Mouse (Mus musculus) frontal cortex, postnatal 36 days (tissue): ENCODE data around the gene Olfr743.
"Not testable (repeated sequence)": the region's sequence is repeated elsewhere in the genome, so short reads cannot be mapped to it uniquely, and the experiment has no call there.

Experiments
- DNase-seq, 2 experiments: peaks; one replicate each; pipeline ENCODE4 v3.0.0; 2022; ENCODE audit warnings: low spot score in 2 of 2

Olfr743 gene

DNA sequence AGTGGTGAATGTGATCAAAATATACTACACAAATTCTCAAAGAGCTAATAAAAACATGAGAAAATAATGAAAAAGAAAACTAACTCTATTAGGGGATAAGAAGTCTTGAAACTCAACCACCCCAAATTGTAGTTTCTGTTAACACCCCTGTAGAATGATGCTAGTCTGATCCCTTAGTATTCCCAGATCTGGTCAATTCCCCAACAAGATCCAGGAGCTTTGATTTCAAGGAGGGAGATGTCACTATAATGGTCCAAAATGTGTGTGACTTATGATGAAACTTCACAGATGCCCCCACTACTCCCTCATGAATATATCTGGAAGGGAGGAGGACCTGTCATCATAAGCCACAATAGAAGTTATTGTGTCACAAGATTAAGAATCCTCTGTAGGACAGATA is at the start of gene Olfr743:
Olfr743 (plus strand) TSS at position 301 of the 400 bp plus-strand sequence.
- no peak for DNase-seq

DNA sequence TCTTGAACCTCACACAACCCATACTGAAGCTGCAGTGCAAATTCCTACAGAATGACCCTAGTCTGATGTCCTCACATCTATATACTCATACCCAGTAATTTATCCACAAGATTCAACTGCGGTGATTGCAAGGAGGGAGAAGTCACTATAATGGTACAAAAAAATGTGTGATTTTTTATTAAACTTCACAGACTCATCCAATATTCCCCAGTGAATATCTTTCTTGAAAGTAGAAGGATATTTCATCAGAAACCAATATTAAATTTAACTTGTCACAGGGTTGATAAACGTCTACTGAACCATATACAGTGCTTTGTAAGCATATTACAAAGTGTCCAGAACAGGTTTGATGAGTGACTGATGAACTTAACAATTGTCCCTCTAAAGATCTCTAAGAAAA is 49.2 kb upstream of the Olfr743 start, which contains the start of gene Olfr741:
Olfr741 (plus strand) TSS at position 301 of the 400 bp plus-strand sequence.
- no peak for DNase-seq

DNA sequence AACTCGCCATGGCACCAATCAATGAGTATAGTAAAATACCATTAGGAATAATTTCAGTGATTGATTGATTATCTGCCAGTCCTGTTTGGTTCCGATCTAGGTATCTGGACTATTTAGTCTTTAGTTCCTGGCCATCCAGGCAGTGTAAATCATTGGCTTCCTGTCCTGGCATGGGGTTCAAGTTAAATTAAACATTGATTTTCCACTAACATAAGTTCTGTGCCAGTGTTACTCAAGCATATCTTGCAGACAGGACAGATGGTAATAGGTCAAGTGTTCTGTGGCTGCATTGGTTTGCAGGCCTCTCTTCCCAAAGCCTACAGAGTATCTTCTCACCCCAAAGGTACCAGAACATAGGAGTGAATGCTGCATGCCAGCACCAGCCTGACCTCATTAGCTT is 43.2 kb upstream of the Olfr743 start:
- no peak for DNase-seq

DNA sequence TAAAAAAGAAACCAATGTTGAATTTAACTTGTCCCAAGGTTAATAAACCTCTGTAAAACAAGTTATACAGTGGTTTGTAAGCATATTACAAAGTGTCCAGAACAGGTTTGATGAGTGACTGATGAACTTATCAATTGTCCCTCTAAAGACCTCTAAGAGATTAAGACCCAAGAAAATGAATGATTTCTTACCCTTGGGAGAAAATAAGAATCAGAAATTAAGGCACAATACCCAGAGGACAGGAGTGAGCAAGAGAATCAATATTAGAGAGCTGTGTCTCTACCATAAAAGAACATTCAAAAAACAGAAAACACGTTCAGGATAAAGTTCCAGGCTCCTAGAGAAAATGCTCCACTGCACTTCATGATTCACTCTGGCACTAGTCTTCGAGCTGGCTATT is 18.3 kb upstream of the Olfr743 start, which contains the start of gene Olfr742:
Olfr742 (plus strand) TSS at position 301 of the 400 bp plus-strand sequence.
- no peak for DNase-seq

DNA sequence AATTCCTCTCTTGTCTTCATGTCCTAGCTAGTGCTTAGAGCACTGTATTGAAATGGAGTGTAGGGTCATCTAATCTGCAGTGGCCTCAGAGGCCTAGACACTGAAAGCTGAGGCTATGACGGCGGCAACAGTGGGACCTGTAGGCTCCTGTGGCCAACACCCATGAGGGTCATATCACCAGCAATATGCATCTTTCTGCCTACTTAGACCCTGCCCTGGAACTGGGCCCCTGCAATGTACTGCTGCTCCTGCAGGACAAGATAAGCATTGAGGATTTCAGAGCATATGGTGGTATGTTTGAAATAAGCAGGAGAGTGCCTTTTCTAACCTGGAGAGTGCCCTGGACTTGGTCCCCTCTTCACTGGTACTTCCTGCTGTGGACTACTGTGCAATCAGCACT is 31.1 kb downstream of the Olfr743 start:
- DNase-seq = no peak

DNA sequence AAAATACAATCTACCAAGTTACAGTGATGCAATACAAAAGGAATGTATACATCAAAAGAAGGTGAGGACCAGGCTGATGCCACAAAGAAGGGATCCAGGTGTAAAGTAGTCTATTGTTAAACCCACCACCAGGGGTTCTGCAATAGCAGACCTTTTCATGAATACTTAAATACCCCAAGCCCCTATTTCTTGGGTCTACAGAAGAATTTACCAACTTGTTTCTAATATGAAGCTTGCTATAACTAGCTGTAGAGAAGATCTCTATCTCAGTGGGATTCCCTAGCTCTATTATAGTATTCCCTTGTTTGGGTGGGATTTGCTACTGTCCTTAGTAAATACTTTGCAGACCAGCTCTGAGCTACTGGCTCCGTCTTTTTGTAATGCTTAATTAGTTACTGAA is 51.4 kb downstream of the Olfr743 start:
- DNase-seq = not testable (repeated sequence)
